Mouse (Mus musculus) stomach, postnatal 0 days (tissue): ENCODE results near the gene Arid1b.

ENCODE experiments used
- CTCF ChIP-seq: IDR thresholded peaks from 2 replicates; pipeline ENCODE4 v1.5.1; 2016; ENCODE audit warnings: antibody characterized with exemption, low read depth, mild to moderate bottlenecking, moderate library complexity
- EP300 ChIP-seq: optimal IDR thresholded peaks from 2 replicates; pipeline ENCODE3; 2016; ENCODE audit warnings: antibody characterized with exemption

- TF ChIP-seq CTCF = no peak
- no peak for TF ChIP-seq EP300
Observed at GRCm38 (mm10) chr17:5004706-5005105, 10.6 kb downstream of the Arid1b start.
